Mouse (Mus musculus) spleen, embryonic (tissue): ENCODE results near the gene Gm10799.
"Not testable (repeated sequence)": the region's sequence is repeated elsewhere in the genome, so short reads cannot be mapped to it uniquely, and the experiment has no call there.

Source experiments
- CTCF ChIA-PET: fragments of 350-600 bp; sonication (Branson Sonifier 250); formaldehyde crosslinking; loops from one replicate; lab custom pipeline; 2022; lab: Charles Lee

Gene Gm10799

DNA sequence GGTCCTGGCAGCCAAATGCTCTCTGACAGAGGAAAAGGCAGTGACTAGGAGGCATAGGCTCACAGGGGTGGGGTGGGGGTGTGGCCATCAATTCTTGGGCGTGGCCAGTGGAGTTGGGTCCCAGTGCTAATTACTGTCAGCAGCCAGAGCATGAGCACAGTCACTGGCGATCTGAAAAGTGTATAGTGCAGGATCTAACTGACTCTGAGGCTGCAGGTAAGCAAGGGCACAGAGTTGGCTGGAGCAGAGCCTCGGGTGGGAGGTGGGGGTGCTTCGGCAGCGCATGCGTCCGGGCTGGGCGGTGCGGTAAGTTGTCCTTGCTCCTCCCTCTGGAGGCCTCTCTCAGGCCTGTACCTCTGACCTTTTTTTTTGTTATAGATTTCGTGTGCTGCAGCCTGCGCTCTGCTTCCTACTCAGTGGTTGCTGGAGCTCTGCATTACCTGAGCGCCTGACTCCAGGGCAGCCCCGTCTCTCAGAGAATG, 1.4 kb upstream of the Gm10799 start, which contains the start of gene Cd59b:
TSS of gene Cd59b (plus strand) at position 146 of the 482 bp plus-strand sequence.
- CTCF ChIA-PET: no interaction called here

DNA sequence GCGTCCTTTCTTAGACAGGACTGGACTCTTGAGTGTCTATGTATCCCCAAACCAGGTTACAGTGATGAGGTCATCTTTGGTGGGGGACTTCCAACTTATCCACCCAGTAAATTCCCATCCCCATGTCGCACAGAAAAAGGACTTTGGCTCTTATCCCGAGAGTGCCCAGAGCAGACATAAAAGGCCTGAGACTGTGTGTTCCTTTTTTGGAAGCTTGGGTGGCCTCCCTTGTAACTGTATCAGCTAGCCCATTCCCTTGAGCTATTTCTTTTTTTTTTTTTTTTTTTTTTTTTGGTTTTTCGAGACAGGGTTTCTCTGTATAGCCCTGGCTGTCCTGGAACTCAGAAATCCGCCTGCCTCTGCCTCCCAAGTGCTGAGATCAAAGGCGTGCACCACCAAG, 2.8 kb downstream of the Gm10799 start, which contains the start of gene Gm10912:
TSS of gene Gm10912 (plus strand) at position 301 of the 400 bp plus-strand sequence.
- CTCF ChIA-PET: not testable (repeated sequence)

DNA sequence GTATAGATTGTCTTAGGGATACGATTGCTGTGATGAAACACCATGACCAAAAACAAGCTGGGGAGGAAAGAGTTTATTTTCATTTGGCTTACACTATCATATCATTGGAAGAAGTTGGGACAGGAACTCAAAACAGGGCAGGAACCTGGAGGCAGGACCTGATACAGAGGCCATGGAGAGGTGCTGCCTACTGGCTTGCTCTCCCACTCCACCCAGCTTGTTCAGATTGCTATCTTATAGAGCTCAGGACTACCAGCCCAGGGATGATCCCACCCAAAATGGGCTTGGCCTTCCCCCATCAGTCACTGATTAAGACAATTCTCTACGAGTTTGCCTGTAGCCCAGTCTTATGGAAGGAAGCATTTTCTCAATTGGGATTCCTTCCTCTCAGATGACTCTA, 4.2 kb downstream of the Gm10799 start:
- CTCF ChIA-PET: no interaction called here

DNA sequence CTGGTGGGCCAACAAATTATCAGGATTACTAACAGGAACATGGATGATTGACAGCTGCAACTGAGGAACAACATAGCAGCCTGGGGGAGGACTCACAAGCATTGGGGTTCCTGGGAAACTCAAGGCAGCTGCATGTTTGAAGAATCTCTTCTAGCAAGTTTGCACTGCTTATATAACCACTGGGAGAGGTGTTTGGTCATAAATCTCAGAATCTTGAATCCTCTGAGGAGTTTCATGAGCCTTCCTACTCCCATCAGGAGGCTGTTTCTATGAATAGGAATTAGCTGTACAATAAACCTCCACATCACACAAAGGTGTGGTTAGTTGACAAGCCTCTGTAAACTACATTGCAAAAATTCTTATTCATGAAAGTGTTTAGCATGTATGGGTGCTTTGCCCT, 5.7 kb downstream of the Gm10799 start:
- CTCF ChIA-PET: no interaction called here

DNA sequence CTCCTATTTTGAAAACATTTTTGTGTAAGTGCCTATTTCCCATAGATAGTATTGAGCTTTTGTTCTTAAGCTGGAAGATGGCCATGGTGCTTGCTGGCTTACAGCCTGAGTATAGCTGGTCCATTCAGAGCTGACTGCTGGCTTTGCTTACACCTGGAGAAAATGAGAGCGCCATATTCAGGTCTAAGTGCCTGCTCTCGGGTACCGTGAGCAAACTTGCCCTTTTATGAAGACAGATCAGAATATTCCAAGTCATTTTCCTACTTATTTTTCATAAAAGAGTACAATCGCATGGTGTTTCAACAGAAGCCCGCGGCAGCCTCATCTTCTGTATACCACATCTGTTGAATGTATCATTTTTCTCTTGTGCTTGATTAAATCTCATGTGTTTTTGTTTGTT, 7.4 kb downstream of the Gm10799 start:
- CTCF ChIA-PET: no interaction called here

DNA sequence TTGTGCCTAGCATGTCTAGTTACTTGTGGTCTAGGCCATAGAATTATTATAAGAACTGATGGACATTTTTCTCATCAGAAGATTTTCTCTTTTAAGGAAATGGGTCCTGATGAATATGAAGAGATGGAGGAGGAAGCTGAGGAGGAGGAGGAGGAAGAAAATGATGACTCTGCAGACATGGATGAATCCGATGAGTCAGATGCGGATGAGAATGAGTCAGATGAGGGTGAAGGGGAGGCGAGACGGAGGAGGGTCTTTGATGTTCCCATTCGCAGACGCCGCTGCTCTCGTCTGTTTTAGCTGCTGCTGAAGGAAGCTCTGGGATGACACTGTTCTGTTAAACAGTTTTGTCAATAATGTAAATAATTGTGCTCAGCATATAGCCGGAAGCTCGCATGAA, 8.6 kb downstream of the Gm10799 start:
- CTCF ChIA-PET: no interaction called here

DNA sequence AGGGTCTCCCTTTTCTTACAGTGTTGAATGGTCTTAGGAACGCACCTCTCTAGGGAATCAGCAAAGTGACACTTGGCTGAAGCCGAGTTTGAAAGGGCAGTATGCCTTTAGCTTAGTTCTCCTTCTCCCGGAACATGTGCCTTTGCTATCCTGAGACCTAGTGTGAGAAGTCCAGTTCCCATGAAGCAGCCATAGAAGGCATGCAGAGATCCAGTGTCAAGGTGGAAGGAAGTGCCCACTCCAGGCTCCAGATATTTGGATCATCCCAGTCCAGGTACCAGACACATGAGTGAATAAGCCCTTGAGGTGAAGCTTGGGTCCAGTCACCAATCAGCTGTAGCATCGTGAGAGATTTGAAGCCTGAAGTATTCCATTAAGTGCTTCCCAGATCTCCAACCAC, 9.4 kb downstream of the Gm10799 start:
- CTCF ChIA-PET: interaction anchor here (0.6 kb wide), 1 partner anchor 75 kb away, joined by 6 read pairs; no protein-coding TSS in a partner anchor

DNA sequence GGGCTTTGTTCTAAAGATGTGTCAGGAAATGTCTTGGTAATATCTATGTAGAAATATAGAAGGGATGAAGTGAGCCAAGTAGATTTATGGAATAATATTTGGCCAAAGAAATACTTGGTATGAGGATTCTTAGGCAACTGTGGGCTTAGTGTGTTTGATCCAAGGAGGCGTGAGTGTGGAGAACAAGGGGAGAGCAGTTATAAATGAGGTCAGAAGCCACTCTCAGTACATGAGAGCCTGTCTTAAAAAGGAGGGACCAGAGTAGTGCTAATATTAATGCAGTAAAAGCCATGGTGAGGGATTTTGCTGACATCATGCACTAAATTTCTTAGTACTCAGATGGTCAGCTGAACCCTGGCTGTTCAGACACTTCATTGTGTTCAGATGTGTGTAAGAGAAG, 10.0 kb downstream of the Gm10799 start:
- CTCF ChIA-PET: interaction anchor here (0.6 kb wide), 1 partner anchor 74 kb away, joined by 6 read pairs; no protein-coding TSS in a partner anchor

DNA sequence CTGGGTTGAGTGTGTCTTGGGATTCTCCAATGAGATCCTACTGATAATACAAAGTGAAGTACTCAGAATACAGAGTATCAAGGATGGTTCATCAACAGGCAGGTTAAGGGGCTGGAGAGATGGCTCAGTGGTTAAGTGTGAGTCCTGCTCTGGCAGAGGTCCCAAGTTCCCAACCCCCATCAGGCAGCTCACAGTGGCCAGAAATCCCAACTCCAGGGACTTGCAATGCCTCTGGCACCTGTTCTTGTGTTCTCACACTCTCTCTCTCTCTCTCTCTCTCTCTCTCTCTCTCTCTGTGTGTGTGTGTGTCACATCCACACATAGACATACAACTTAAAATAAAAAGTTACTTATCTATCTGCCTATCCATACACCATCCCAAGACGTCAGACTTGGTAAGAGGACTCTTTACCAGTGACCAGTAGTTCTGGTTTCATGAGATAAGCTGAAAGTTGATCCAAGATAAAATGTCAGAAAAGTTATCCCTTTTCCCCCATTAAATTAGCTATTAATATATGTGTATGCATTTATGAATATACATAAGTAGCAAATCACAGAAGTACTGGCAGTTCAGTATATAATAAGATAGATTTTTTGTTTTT, 23.8 kb downstream of the Gm10799 start:
- CTCF ChIA-PET: no interaction called here

DNA sequence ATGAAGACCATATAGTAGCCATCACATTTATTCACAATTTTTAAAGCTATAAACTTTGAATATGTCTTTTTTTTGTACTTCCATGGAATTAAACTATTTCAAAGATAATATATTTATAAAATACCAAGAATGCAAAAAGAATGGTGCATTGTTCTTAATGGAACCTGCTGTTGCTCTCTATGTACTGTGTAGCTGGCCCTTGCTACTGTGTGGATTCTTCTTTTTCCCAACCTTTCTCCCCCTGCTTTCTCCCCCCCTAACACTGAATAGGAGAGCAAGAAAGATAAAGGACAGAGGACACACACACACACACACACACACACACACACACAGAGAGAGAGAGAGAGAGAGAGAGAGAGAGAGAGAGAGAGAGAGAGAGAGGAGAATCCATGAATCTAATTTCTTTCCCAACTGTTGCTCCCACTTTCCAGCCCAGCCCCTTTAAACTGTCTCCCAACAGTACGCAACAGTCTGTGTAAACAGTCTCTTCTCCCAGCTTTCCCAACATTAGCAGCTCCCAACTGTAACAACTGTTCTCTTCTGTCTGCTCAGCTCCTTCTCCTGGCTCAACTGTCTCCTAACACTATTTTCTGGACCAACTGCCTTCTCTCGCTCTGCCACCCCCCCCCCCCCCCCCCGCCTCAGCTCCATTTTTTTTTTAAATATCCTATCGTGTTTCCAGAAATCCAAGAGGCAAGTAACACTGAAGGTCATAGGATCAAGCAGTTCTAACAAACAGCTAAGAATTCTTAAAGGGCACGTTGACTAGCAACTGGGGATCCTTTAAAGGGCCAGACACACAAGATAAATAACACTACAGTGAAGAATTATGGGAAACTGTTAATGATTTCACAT, 24.5 kb downstream of the Gm10799 start:
- CTCF ChIA-PET: no interaction called here

DNA sequence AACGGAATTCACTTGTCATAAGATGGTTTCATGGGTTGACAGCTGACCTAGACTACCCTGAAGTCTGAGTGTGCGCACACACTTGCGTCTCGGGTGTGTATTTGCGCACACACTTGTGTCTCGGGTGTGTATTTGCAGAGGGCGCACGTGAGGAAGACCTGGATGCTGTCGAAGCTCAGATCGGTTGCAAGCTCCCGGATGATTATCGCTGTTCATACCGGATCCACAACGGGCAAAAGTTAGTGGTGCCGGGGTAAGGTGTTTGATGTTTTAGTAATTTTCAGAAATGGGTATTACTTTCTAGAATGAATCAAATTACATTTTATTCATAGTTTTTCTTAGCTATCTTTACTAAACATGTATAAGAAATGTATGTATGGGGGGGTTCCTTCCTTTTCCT, 25.6 kb downstream of the Gm10799 start:
- CTCF ChIA-PET: no interaction called here

DNA sequence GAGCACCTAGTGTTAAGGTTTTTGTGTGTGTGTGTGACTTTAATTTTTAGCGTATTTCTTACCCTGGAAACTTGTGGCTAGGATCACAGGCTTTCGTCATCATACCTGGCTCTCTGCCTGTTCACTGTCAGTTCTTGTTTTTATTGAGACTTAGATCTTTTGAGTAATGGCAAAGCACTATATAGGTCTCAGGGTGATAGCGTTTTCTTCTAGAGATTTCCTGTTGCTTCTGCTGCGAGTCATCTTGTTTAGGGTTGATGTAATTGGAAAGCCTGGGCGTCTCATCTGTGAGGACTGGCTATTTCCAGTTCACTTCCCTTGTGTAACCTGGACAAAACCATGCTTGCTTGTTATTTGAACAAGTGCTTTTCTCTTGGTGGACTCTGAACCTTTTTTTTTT, 26.7 kb downstream of the Gm10799 start:
- CTCF ChIA-PET: no interaction called here

DNA sequence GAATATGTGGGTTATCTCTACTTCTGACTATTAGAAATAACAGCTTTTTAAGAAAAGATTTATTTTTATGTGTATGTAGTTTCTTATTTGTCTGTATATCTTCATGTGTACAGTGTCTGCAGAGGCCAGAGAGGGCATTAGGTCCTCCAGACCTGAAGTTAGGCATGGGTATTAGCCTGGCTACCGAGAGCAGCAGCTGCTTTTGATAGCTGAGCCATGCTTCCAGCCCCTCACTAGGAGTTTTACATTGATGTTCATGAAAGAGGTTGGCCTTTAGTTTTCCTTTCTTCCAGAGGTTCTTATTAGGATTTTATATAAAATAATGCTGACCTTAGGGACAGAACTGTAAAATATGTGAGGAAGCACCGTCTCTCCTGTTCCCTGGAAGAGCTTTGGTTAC, 30.1 kb downstream of the Gm10799 start:
- CTCF ChIA-PET: no interaction called here

DNA sequence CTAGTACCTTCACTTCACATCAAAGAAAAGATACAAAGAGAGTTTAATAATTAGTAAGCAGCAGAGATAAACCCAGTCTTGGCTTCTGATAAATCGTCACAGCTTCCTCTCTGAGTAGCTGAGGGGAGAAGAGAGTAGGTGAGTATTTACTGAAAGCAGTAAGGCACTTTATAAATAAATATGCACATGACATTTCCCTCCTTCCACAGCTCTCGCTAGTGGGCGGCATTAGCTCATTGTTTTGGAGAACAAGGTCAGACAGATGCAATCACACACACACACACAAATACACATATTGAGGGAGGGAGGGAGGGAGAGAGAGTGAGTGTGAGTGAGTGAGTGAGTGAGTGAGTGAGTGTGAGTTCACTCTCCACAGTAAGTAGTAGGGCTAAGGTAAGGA, 32.0 kb downstream of the Gm10799 start:
- CTCF ChIA-PET: no interaction called here

DNA sequence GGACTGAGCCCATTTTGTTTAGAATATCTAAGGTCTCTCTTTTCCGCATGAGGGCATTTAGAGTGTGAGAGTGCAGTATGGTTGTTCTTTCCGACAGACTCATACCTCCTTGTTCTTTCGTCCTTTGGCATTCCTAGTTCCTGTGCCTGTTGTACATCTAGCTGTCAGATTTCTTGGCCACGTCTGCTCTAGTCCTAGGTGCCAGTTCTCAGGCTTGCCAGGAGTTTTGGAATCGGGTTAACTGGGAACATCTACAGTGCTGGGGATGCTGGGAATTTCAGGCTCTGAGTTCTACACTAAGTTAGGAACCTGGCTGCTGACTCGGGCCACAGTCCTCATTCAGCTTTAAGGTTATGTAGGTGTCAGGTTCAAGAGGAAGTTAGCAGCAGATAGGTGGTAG, 32.8 kb downstream of the Gm10799 start:
- CTCF ChIA-PET: no interaction called here

DNA sequence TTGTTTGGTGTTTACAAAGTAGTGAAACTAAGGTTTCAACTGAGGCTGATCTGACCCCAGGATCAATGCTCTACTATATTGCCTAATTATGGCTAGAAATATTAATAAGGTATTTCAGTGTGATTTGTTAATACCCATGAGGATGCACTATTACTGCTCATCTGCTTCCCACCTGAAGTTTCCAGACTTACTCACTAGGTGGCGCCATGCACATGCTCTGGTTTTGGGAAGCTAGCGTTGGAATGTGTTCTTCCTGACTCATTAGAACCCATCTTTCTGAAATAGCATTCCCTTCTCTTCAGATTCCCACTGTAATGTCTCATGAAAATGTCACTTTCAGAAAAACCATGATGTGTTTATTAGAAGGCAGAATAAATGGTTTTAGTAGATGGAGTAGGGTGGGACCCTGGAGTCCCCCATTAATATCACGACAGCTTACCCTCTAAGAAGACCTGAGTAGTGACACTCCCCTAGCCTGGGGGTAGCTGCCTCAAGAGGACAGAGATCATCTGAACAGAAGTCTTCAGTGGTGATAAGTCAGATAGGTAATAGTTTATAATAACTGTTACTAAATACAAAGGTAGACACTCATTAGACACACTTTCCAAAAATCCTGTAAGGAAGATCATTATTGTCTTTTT, 33.4 kb downstream of the Gm10799 start:
- CTCF ChIA-PET: no interaction called here

DNA sequence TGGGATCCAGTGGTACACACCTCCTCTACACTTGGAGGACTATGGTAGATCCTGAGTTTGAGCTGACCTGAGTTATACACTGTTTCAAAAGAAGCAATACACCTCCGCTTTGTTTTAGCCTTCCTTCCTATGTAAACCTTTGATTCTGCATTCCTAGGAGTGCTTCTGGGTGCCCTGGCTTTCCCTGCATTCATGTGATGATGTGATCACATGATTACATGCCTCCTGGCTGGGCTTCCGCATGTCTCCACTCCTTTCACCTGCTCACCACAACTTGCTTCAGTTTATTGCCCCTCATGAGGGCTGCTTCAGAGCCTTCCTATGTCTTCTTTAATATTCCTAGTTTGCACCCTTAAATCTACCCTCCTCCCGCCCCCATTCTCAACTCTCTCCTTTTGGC, 36.3 kb downstream of the Gm10799 start:
- CTCF ChIA-PET: no interaction called here

DNA sequence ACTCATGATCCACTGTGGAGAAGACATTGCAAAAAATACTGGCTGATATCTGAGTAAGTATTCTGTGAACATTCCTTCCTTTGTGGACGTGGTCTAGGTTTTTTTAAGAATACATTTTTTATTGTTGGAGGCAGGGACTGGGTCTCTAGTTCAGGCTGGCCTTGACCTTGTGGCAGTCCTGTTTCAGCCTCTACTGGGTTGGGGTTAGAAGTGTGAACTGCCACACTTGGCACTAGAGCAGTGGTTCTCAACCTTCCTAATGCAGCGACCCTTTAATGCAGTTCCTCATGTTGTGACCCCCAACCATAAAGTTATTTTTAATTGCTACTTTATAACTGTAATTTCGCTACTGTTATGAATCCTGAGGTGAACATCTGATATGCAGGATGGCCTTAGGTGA, 38.0 kb downstream of the Gm10799 start:
- CTCF ChIA-PET: no interaction called here

DNA sequence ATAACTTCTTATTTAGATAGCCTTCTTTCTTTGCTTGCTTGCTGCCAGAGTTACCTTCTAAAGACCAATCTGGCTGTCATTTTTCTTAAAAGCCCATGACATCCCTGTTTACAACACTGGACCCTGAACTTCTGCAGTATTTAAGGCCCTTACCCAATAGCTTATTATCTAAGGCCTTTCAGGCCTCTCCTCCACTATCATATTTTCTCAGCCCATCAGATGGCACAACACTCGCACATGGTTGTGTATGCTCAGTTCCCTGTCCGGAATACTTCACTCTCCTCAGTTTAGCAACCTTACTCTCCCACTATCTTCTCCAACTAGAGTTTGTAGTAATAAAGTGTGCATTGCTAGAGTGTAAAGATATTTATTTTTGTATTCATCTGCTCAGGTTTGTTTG, 39.3 kb downstream of the Gm10799 start:
- CTCF ChIA-PET: interaction anchor here (0.5 to 0.6 kb wide), 2 partner anchors 164 to 249 kb away, joined by 3 to 6 read pairs; no protein-coding TSS in a partner anchor

DNA sequence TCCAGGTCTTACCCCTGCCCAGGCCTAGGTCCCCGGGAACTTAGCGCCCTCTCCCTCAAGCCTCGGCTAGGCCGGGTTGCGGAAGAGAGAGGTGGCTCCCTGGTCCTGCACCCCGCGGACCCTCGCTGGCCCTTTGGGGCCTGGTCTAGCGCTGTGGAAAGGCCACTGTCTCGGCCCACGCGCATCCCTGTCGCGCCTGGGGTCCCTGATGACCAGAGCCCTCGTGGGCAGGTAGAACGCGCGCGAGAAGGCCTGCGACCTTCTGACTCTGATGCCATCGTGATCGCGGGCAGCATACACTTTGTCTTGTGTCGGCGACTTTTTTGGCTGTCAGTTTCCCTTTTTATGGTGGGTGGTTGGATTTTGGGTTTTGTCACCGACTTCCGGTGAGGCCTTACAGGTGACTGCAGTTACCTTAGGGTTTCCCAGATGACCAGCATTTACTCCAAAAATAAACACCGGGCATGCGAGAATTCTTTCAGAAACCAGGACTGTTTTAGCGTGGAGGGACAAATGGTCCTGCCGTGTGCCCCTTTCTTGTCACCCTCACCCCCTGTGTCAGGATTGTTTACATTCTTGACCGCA, 40.1 kb downstream of the Gm10799 start, which contains the start of gene 4931422A03Rik:
TSS of gene 4931422A03Rik (minus strand) at position 223 of the 585 bp plus-strand sequence.
- CTCF ChIA-PET: no interaction called here

DNA sequence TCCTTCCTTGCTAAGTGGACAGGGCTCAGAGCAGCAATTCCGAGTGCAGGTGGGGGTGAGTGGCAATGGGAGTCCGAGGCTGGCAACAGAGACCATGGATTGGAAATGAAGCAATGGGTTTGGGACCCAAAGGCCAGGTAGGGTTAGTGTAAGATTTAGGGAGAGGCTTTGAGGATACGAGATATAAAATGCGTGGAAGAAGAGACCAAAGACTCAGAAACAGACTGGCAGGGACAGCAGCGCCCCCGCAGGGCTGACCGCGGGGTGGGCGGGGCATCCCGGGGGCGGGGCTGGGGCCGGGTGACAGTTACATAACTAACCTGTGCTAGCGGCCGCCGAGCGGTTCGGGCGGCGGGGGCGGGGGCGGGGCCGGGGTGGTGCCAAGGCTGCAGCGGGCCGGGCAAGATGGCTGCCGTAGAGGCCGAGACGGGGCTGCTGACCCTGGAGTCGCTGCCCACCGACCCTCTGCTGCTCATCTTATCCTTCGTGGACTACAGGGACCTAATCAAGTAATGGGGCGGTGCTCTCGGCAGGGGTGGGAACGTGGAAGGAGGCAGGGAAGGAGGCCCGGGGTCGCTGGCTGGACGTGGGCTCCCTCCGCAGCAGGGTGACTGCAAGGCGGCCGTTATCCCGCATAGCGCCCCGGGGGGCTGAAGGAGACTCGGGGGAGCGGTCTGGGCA, 40.8 kb downstream of the Gm10799 start, which contains the start of gene Fbxo3:
TSS of gene Fbxo3 (plus strand) at position 264 of the 681 bp plus-strand sequence.
- CTCF ChIA-PET: no interaction called here
